Mouse (Mus musculus) hindbrain, embryonic 16.5 days (tissue): Measurements from ENCODE around the gene Cacnb4. TPM values are rescaled to one million over a fixed set of nuclear protein-coding genes. Genes with fewer than 3 reads are reported as not detected.

Experiments used
- ATAC-seq: fragments of 200-750 bp; cut with Nextera tagmentation; 2 replicates; pipeline ENCODE4 v1.8.0; 2017; ENCODE audit warnings: moderate TSS enrichment, moderate library complexity
- H3K27ac ChIP-seq: fragments of 300-500 bp; sonication (generic); 2 replicates; pipeline ENCODE4 v1.5.1; 2014; ENCODE audit warnings: low read depth, mild to moderate bottlenecking, control low read depth, low read length, moderate library complexity
- H3K27me3 ChIP-seq: fragments of 300-500 bp; sonication (generic); replicated peaks from 2 replicates; pipeline ENCODE4 v1.6.1; 2014; ENCODE audit warnings: low read length; ENCODE audit not compliant: control insufficient read depth, insufficient read depth
- H3K36me3 ChIP-seq: fragments of 300-500 bp; sonication (generic); 2 replicates; pipeline ENCODE4 v1.6.1; 2014; ENCODE audit warnings: mild to moderate bottlenecking, low read length, moderate library complexity, mixed read lengths; ENCODE audit not compliant: control insufficient read depth, insufficient read depth
- H3K4me1 ChIP-seq: fragments of 300-500 bp; sonication (generic); 2 replicates; pipeline ENCODE4 v1.6.1; 2014; ENCODE audit warnings: low read depth, low read length; ENCODE audit not compliant: control insufficient read depth, insufficient read depth
- H3K4me2 ChIP-seq: fragments of 300-500 bp; sonication (generic); 2 replicates; pipeline ENCODE4 v1.6.1; 2014; ENCODE audit warnings: mild to moderate bottlenecking, low read length, control low read depth, moderate library complexity
- H3K4me3 ChIP-seq: fragments of 300-500 bp; sonication (generic); 2 replicates; pipeline ENCODE4 v1.5.1; 2014; ENCODE audit warnings: mild to moderate bottlenecking, low read length, control low read depth, moderate library complexity
- H3K9ac ChIP-seq: fragments of 300-500 bp; sonication (generic); 2 replicates; pipeline ENCODE4 v1.6.1; 2014; ENCODE audit warnings: low read depth, mild to moderate bottlenecking, control low read depth, low read length, moderate library complexity
- H3K9me3 ChIP-seq: fragments of 300-500 bp; sonication (generic); 2 replicates; pipeline ENCODE4 v1.6.1; 2014; ENCODE audit warnings: mild to moderate bottlenecking, low read length, moderate library complexity; ENCODE audit not compliant: control insufficient read depth
- WGBS: fragments of 180-500 bp; shearing (Covaris S2); extraction: QIAGEN DNeasy Blood & Tissue Kit; methylation state at CpG from one replicate; pipeline ENCODE4 v1.1.7; 2014; 5-methylcytosine and 5-hydroxymethylcytosine counted together
- polyA plus RNA-seq: library from polyadenylated mRNA; unstranded; fragments of >200 nt; fragmentation: Nextera tagmentation; extraction: Ambion mirVana; gene quantifications from 2 replicates; pipeline ENCODE4 v1.2.1, GENCODE M21; 2015

Cacnb4 gene
- polyA plus RNA-seq, 1 experiment from 2014 or later = 13.9 TPM

- H3K36me3 ChIP-seq = no peaks in the 10 kb centered on the region
- WGBS = 92% methylated on average over 2 of the region's 2 CpGs
- no peaks in the 10 kb centered on the region for H3K9me3 ChIP-seq
- no peak overlapping the region for H3K4me2 ChIP-seq
- H3K4me1 ChIP-seq = peaks cover 15% of the 10 kb centered on the region
- H3K27ac ChIP-seq = no peak overlapping the region
- no peak overlapping the region for H3K4me3 ChIP-seq
- ATAC-seq = no peak
- H3K9ac ChIP-seq = no peak overlapping the region
- no peaks in the 10 kb centered on the region for H3K27me3 ChIP-seq
Measured at GRCm38 (mm10) chr2:52560266-52560665, 116.4 kb downstream of the Cacnb4 start.

GRCm38 (mm10) chr2:52558411-52558810, 118.2 kb downstream of the Cacnb4 start:
- Histone ChIP-seq H3K9me3 (no peaks in the 10 kb centered on the region), H3K4me2 (peak overlapping the region; percentile 57), H3K27ac (peak overlapping the region; percentile 88), H3K4me3 (peak overlapping the region; percentile 55), H3K36me3 (no peaks in the 10 kb centered on the region), H3K4me1 (peaks cover 15% of the 10 kb centered on the region), H3K9ac (peak overlapping the region; percentile 72), H3K27me3 (no peaks in the 10 kb centered on the region)
- ATAC-seq = peak; percentile 97
- WGBS = 25% methylated on average over 8 of the region's 8 CpGs

- Histone ChIP-seq H3K4me1 (peaks cover 15% of the 10 kb centered on the region), H3K4me3 (peak overlapping the region; percentile 55), H3K9ac (peak overlapping the region; percentile 72), H3K27me3 (no peaks in the 10 kb centered on the region), H3K9me3 (no peaks in the 10 kb centered on the region), H3K36me3 (0 out of 2 replicates have a peak, but pooled peaks cover 2% of the 10 kb centered on the region), H3K4me2 (peak overlapping the region; percentile 57), H3K27ac (peak overlapping the region; percentile 88)
- 12% methylated on average over 12 of the region's 12 CpGs for WGBS
- ATAC-seq = peak; percentile 84
Measured at GRCm38 (mm10) chr2:52557503-52558275, 118.9 kb downstream of the Cacnb4 start.

- Histone ChIP-seq H3K27ac (no peak overlapping the region; the same call in 1 of the 2 replicates), H3K9me3 (no peaks in the 10 kb centered on the region)
- 51% methylated on average over 4 of the region's 4 CpGs for WGBS
Measured at GRCm38 (mm10) chr2:52556961-52557326, 119.7 kb downstream of the Cacnb4 start.

GRCm38 (mm10) chr2:52556298-52556960, 120.2 kb downstream of the Cacnb4 start:
- H3K9me3 ChIP-seq = no peaks in the 10 kb centered on the region
- peak overlapping the region; percentile 72 for H3K9ac ChIP-seq
- H3K4me1 ChIP-seq = peaks cover 15% of the 10 kb centered on the region
- no peak for ATAC-seq
- no peak overlapping the region for H3K27ac ChIP-seq
- 0 out of 2 replicates have a peak, but pooled peaks cover 2% of the 10 kb centered on the region for H3K36me3 ChIP-seq
- H3K4me3 ChIP-seq = peak overlapping the region; percentile 55
- no peaks in the 10 kb centered on the region for H3K27me3 ChIP-seq
- H3K4me2 ChIP-seq = peak overlapping the region; percentile 57
- WGBS = 76% methylated on average over 20 of the region's 20 CpGs

More at GRCm38 (mm10) chr2:52556961-52557326, 119.7 kb downstream of the Cacnb4 start:
- Histone ChIP-seq H3K4me3 (peak overlapping the region; percentile 55), H3K4me1 (peaks cover 15% of the 10 kb centered on the region), H3K27me3 (no peaks in the 10 kb centered on the region), H3K9ac (peak overlapping the region; percentile 72), H3K4me2 (peak overlapping the region; percentile 57), H3K36me3 (0 out of 2 replicates have a peak, but pooled peaks cover 2% of the 10 kb centered on the region)
- ATAC-seq = no peak

GRCm38 (mm10) chr2:52548401-52548800, 128.2 kb downstream of the Cacnb4 start:
- H3K36me3 ChIP-seq = 0 out of 2 replicates have a peak, but pooled peaks cover 2% of the 10 kb centered on the region
- no peak overlapping the region for H3K4me3 ChIP-seq
- WGBS = 99% methylated on average over 3 of the region's 3 CpGs
- no peak overlapping the region for H3K27ac ChIP-seq
- no peaks in the 10 kb centered on the region for H3K4me1 ChIP-seq
- no peaks in the 10 kb centered on the region for H3K9me3 ChIP-seq
- no peak overlapping the region for H3K9ac ChIP-seq
- H3K4me2 ChIP-seq = no peak overlapping the region
- no peak for ATAC-seq
- H3K27me3 ChIP-seq = no peaks in the 10 kb centered on the region

GRCm38 (mm10) chr2:52547331-52547730, 129.3 kb downstream of the Cacnb4 start:
- no peak overlapping the region for H3K4me3 ChIP-seq
- no peaks in the 10 kb centered on the region for H3K9me3 ChIP-seq
- no peak overlapping the region for H3K9ac ChIP-seq
- no peaks in the 10 kb centered on the region for H3K4me1 ChIP-seq
- no peaks in the 10 kb centered on the region for H3K36me3 ChIP-seq
- no peak overlapping the region for H3K27ac ChIP-seq
- H3K27me3 ChIP-seq = no peaks in the 10 kb centered on the region
- WGBS = 80% methylated on average over 11 of the region's 11 CpGs
- ATAC-seq = no peak
- no peak overlapping the region for H3K4me2 ChIP-seq

- no peak for ATAC-seq
Measured at GRCm38 (mm10) chr2:52544527-52544926, 132.1 kb downstream of the Cacnb4 start.

GRCm38 (mm10) chr2:52541068-52541467, 135.6 kb downstream of the Cacnb4 start:
- no peak for ATAC-seq
- Histone ChIP-seq H3K27me3 (no peaks in the 10 kb centered on the region), H3K9me3 (no peaks in the 10 kb centered on the region), H3K4me3 (no peak overlapping the region), H3K4me1 (no peaks in the 10 kb centered on the region), H3K27ac (no peak overlapping the region), H3K4me2 (no peak overlapping the region), H3K9ac (no peak overlapping the region), H3K36me3 (no peaks in the 10 kb centered on the region)
- WGBS = 86% methylated on average over 4 of the region's 4 CpGs

More at GRCm38 (mm10) chr2:52544527-52544926, 132.1 kb downstream of the Cacnb4 start:
- WGBS = 80% methylated on average over 2 of the region's 2 CpGs
- H3K27ac ChIP-seq = no peak overlapping the region
- H3K9me3 ChIP-seq = no peaks in the 10 kb centered on the region
- no peak overlapping the region for H3K4me3 ChIP-seq
- no peaks in the 10 kb centered on the region for H3K4me1 ChIP-seq
- H3K4me2 ChIP-seq = no peak overlapping the region
- H3K9ac ChIP-seq = no peak overlapping the region
- H3K27me3 ChIP-seq = no peaks in the 10 kb centered on the region
- H3K36me3 ChIP-seq = no peaks in the 10 kb centered on the region
